Comparison of ENCODE assay signal across 8 mouse cellular contexts in genomic region chr1:37430297-37430840, GRCm38 (mm10). TPM values are rescaled to one million over a fixed set of nuclear protein-coding genes. Genes with fewer than 3 reads are reported as not detected.
DNase-seq lines count a peak whose midpoint lies in the region; ATAC-seq lines count a peak whose summit lies in the region.

No protein-coding gene starts in this region.

- H3K4me1 ChIP-seq in erythroblast, embryonic 14.5 days (ENCODE audit: control insufficient read depth): peaks cover 62% of the 10 kb centered on the region
- peaks cover 20% of the 10 kb centered on the region for H3K4me1 ChIP-seq in midbrain, embryonic 12.5 days

- H3K36me3 ChIP-seq in erythroblast, embryonic 14.5 days (ENCODE audit: control insufficient read depth): peaks cover 61% of the 10 kb centered on the region
- H3K36me3 ChIP-seq in midbrain, embryonic 12.5 days: peaks cover 21% of the 10 kb centered on the region

- no peaks in the 10 kb centered on the region for H3K27me3 ChIP-seq in erythroblast, embryonic 14.5 days (ENCODE audit: control insufficient read depth)
- H3K27me3 ChIP-seq in midbrain, embryonic 12.5 days: no peaks in the 10 kb centered on the region

- H3K4me2 ChIP-seq in midbrain, embryonic 12.5 days (replicated peaks): peak overlapping the region; percentile 91

- 3% methylated on average over 40 of the region's 40 CpGs for WGBS in midbrain, embryonic 12.5 days

- H3K9ac ChIP-seq in midbrain, embryonic 12.5 days (replicated peaks): peak overlapping the region; percentile 85

- peak overlapping the region; percentile 92 for H3K4me3 ChIP-seq in erythroblast, embryonic 14.5 days (replicated peaks)
- H3K4me3 ChIP-seq in midbrain, embryonic 12.5 days: peak overlapping the region; percentile 88

- ATAC-seq in midbrain, embryonic 12.5 days (ENCODE audit: low FRiP score, low read depth): peak; percentile 19; the same call in 1 of the 2 replicates

- H3K27ac ChIP-seq in midbrain, embryonic 12.5 days (replicated peaks): peak overlapping the region; percentile 54; the same call in 1 of the 2 replicates

- no peaks in the 10 kb centered on the region for H3K9me3 ChIP-seq in erythroblast, embryonic 14.5 days (ENCODE audit: control insufficient read depth, low read length)
- H3K9me3 ChIP-seq in midbrain, embryonic 12.5 days: no peaks in the 10 kb centered on the region

- DNase-seq in urinary bladder, postnatal 14 days (ENCODE audit: low spot score): peak; percentile 16
- DNase-seq in urinary bladder, postnatal 4 days (ENCODE audit: low spot score in 2 of 2): no peak
- peak; percentile 49 for DNase-seq in kidney, postnatal 14 days
- DNase-seq in Muller cell, postnatal 12 days (ENCODE audit: inconsistent ontology term): no peak
- DNase-seq in thymus, postnatal 10 days (ENCODE audit: low spot score in 2 of 2): no peak
- no peak for DNase-seq in layer of hippocampus, adult 18-20 months (ENCODE audit: low spot score in 2 of 2)

RNA-seq across cellular contexts. Expression of gene Unc50, which starts 0.4 kb away (rescaled TPM):
- polyA plus RNA-seq in erythroblast, embryonic 14.5 days (2012): 2.6 and 4.1 TPM in 2 replicates
- 110 and 113 TPM in 2 replicates for polyA plus RNA-seq in midbrain, embryonic 12.5 days (2016; fragmentation: Nextera tagmentation; extraction: Ambion mirVana)
- 10 to 100 TPM; 58.8 to 59.5 TPM for total RNA-seq in layer of hippocampus, adult 18-20 months (2021)

RNA-seq across cellular contexts. Expression of gene Coa5, which starts 0.5 kb away (rescaled TPM):
- 0.30 and 0.33 TPM in 2 replicates for polyA plus RNA-seq in erythroblast, embryonic 14.5 days (2012)
- polyA plus RNA-seq in midbrain, embryonic 12.5 days (2016; fragmentation: Nextera tagmentation; extraction: Ambion mirVana): 47.5 and 51.2 TPM in 2 replicates
- 10 to 100 TPM; 61.8 to 64.0 TPM for total RNA-seq in layer of hippocampus, adult 18-20 months (2021)

Comparison
In these comparisons a context has a peak if more than half of its experiments do, and no peak if none do; other contexts are left out.
1. DNase-seq: peak in urinary bladder, postnatal 14 days (single experiment) and kidney, postnatal 14 days (single experiment); none in urinary bladder, postnatal 4 days (0 of 2), Muller cell, postnatal 12 days (single experiment), thymus, postnatal 10 days (0 of 2) and layer of hippocampus, adult 18-20 months (0 of 2).
2. RNA of gene Unc50, which starts 0.4 kb away (polyA plus RNA-seq): 110 to 113 TPM in midbrain, embryonic 12.5 days; 2.6 to 4.1 TPM in erythroblast, embryonic 14.5 days; every median in the first group is over 10 times any median in the second.
3. RNA of gene Coa5, which starts 0.5 kb away (polyA plus RNA-seq): 47.5 to 51.2 TPM in midbrain, embryonic 12.5 days; 0.30 to 0.33 TPM in erythroblast, embryonic 14.5 days; every median in the first group is over 10 times any median in the second.